Mouse (Mus musculus) ES-Bruce4 (cell line): ENCODE measurements around the gene Aadac. TPM values are rescaled to one million over a fixed set of nuclear protein-coding genes. Genes with fewer than 3 reads are reported as not detected.

ENCODE experiments used
- H3K27ac ChIP-seq: 2 replicates; pipeline ENCODE4 v1.5.1; 2012; ENCODE audit warnings: low read length, inconsistent platforms; ENCODE audit not compliant: insufficient read depth
- H3K27me3 ChIP-seq: 2 replicates; pipeline ENCODE4 v1.6.1; 2012; ENCODE audit warnings: mild to moderate bottlenecking, low read length, inconsistent platforms; ENCODE audit not compliant: control insufficient read depth, poor library complexity, insufficient read depth, severe bottlenecking
- H3K36me3 ChIP-seq: 2 replicates; pipeline ENCODE4 v1.6.1; 2012; ENCODE audit warnings: inconsistent platforms, mild to moderate bottlenecking, low read length, moderate library complexity; ENCODE audit not compliant: control insufficient read depth, poor library complexity, insufficient read depth, severe bottlenecking
- H3K4me1 ChIP-seq: one replicate; pipeline ENCODE4 v1.8.1; 2011; ENCODE audit warnings: low read length; ENCODE audit not compliant: control insufficient read depth, insufficient read depth
- H3K4me3 ChIP-seq: 2 replicates; pipeline ENCODE4 v1.5.1; 2011; ENCODE audit warnings: low read depth, mild to moderate bottlenecking, low read length
- H3K9ac ChIP-seq: 2 replicates; pipeline ENCODE4 v1.6.1; 2012; ENCODE audit warnings: low read depth, mild to moderate bottlenecking, inconsistent platforms; ENCODE audit not compliant: poor library complexity, severe bottlenecking
- H3K9me3 ChIP-seq: replicated peaks from 2 replicates; pipeline ENCODE4 v1.6.1; 2012; ENCODE audit warnings: mild to moderate bottlenecking, low read length, inconsistent platforms; ENCODE audit not compliant: control insufficient read depth, poor library complexity, insufficient read depth, severe bottlenecking
- CTCF ChIP-seq: IDR thresholded peaks from one replicate; pipeline ENCODE4 v1.8.1; 2011; ENCODE audit warnings: low read depth, low read length
- EP300 ChIP-seq: IDR thresholded peaks from 2 replicates; pipeline ENCODE4 v1.6.1; 2011; ENCODE audit warnings: low read depth, low read length; ENCODE audit not compliant: insufficient read depth
- POLR2A ChIP-seq: IDR thresholded peaks from one replicate; pipeline ENCODE4 v1.8.1; 2011; ENCODE audit warnings: low read length; ENCODE audit not compliant: insufficient read depth
- polyA plus RNA-seq: library from polyadenylated mRNA; stranded (reverse); fragments of >200 nt; gene quantifications from 2 replicates; pipeline ENCODE4 v1.2.4, GENCODE M21; 2011; ENCODE audit warnings: low read depth; ENCODE audit not compliant: missing spikeins, insufficient read depth, insufficient read length

Gene Aadac
- not detected in 2 replicates for polyA plus RNA-seq

DNA sequence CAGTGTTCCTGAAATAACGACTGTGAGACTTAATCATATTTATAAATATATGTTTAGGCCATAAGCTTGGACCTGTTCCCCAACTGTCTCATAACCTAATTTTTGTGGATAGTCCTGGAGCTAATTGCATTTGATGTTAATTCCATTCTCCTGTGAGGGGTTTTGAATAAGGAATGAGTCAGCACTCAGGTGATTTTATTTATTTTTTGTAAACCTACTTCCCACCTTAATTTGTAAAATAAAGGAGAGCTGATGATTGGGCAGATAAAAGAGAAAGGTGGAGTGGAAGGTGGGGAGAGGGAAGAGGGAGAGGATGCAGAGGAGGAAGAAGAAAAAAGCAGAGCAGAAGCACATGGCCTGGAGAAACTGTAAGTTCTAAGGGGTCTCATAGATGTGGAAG is at the start of gene Aadac:
TSS of gene Aadac (plus strand) at position 301 of the 400 bp plus-strand sequence.
- H3K27ac ChIP-seq: no peak within 1 kb of the TSS
- no peaks in the 10 kb centered on the region; the same call in 1 of the 2 replicates for H3K27me3 ChIP-seq
- H3K9me3 ChIP-seq: no peaks in the 10 kb centered on the region
- no peaks in the 10 kb centered on the region for H3K36me3 ChIP-seq
- H3K4me3 ChIP-seq: no peak within 1 kb of the TSS
- no peaks in the 10 kb centered on the region for H3K4me1 ChIP-seq
- no peak within 1 kb of the TSS for H3K9ac ChIP-seq
- no peak for TF ChIP-seq EP300
- no peak for TF ChIP-seq CTCF
- TF ChIP-seq POLR2A: no peak

DNA sequence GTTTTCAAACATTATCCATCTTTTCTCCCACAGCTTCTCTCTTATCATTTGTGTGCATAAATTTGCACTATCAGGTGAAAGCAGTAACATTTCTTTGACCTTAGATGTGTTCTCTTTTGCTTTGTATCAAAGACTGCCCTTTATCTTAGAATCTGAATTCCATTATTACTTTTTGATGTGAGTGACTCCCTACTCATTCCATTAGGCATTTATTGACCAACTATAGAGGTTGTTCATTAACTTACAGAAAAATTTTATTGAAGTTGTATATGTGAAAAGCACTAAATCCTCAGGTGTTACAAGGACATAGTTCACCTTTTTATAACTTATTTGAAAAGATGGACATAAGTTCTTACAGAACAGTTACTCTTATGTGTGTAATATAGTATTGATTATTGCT is 21.9 kb upstream of the Aadac start:
- TF ChIP-seq CTCF (no peak), EP300 (no peak), POLR2A (no peak)
- no peak overlapping the region for H3K4me3 ChIP-seq

DNA sequence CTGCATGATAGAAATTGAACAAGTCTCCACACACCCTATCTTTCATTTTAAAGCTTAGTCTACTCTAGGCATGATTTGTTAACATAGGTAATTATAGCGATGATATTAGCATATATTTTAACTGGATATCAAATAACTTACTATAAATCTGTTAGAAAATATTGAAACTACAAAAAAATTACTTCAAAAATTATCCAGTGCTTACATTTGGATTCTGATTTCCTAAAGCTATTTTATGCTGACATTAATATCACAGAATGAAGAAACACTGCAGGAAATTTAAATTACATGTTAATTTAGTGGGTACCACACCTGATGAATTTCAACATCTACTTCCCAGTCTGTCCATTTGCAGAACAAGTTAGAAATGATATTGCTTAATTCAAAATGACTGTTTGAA is 19.1 kb upstream of the Aadac start, which contains the start of gene Aadacl2:
TSS of gene Aadacl2 (plus strand) at position 301 of the 400 bp plus-strand sequence.
- no peak for TF ChIP-seq EP300
- no peak for TF ChIP-seq POLR2A
- TF ChIP-seq CTCF: no peak
- Histone ChIP-seq H3K4me3 (no peak within 1 kb of the TSS), H3K9ac (no peak within 1 kb of the TSS), H3K27me3 (no peaks in the 10 kb centered on the region), H3K36me3 (no peaks in the 10 kb centered on the region), H3K27ac (no peak within 1 kb of the TSS), H3K4me1 (no peaks in the 10 kb centered on the region), H3K9me3 (no peaks in the 10 kb centered on the region)

More for the DNA sequence above, 21.9 kb upstream of the Aadac start:
- Histone ChIP-seq H3K36me3 (no peaks in the 10 kb centered on the region), H3K27ac (no peak overlapping the region), H3K9ac (no peak overlapping the region), H3K4me1 (no peaks in the 10 kb centered on the region), H3K27me3 (no peaks in the 10 kb centered on the region), H3K9me3 (no peaks in the 10 kb centered on the region)

DNA sequence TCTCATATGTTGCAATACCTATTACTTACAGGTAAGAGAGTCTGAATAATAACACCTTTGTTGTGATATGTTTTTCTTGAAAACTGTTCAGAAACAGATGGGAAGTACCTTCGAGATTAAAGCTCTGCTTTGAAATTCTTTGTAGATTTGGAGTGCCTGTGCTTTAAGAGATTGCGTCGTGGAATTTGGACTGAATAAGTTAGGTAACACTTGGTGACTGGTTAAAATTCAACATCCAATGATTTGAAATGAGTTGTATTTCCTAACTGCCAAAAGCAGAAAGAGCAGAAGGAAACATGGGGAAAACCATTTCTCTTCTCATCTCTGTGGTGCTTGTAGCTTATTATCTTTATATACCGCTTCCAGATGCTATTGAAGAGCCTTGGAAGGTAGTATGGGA is 6.0 kb downstream of the Aadac start:
- no peak overlapping the region for H3K9ac ChIP-seq
- H3K27me3 ChIP-seq: no peaks in the 10 kb centered on the region
- TF ChIP-seq EP300 (no peak), CTCF (no peak), POLR2A (no peak)
- no peaks in the 10 kb centered on the region for H3K4me1 ChIP-seq
- no peak overlapping the region for H3K27ac ChIP-seq
- no peaks in the 10 kb centered on the region for H3K36me3 ChIP-seq
- no peak overlapping the region for H3K4me3 ChIP-seq
- H3K9me3 ChIP-seq: no peaks in the 10 kb centered on the region

DNA sequence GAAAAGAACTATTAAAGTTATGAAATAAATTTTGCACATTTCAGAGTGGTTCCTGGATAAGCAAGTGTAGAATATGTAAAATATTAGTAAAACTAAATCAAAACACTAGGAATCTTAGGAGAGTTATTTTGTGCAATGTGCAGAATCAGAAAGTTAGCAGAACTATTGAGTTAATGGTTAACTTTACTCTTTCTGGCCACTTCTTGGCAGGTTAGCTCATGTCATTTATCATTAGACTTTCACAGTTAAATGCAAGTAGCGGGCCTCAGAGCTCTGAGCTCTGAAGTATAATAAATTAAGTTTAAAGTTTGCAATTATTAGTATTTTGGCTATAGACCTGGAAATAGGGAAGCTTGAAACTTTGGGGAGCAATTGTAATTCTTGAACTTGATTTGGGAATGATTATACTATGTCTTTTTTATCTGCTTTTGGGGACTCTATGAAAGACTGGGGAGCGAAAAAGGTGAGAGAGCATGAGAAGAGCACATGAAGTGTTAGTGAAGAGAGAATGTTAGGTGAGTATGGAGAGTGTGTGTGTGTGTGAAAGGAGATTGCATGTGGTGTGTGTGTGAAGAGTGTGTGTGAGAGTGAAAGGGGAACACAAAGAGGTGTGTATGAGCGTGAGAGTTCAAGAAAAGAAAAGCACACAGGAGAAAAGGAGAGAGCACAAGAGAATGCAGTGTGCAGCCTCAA is 20.9 kb downstream of the Aadac start:
- no peak overlapping the region for H3K4me3 ChIP-seq
- no peaks in the 10 kb centered on the region for H3K36me3 ChIP-seq
- no peak overlapping the region for H3K9ac ChIP-seq
- no peaks in the 10 kb centered on the region for H3K4me1 ChIP-seq
- H3K27ac ChIP-seq: no peak overlapping the region
- no peaks in the 10 kb centered on the region for H3K9me3 ChIP-seq
- no peaks in the 10 kb centered on the region for H3K27me3 ChIP-seq
- TF ChIP-seq EP300 (no peak), POLR2A (no peak), CTCF (no peak)

DNA sequence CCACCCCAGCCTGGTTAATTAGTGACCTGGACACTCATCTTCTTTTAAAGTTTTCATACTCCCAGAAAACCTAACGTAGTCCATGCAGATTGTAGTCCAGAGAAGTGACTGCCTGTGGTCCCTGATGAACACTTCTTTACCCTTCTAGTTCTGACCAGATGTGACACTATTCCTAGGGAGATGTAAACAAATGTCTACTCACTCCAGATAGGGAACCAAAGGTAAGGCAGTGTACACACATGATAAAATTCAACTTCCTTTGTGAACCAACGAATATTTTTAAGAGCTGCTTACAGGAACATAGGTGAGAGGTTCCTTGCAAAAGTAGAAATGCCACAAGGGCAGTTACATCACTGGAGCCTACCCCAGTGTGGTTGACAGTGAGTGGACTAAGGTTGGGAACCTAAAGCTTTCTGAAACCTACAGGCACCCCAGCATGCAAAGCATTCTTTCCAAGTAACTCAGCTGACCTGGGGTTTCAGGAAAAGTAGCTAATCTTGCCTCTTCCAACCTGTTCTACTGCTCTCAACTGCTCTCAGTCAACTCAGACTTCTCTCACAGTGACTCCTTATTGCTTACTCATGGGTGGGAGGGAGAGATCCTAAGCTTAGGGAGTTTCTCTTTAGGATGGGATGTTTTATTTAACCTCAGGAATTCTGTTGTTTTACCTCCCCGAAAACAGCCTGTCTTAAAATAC is 27.9 kb downstream of the Aadac start:
- Histone ChIP-seq H3K9me3 (no peaks in the 10 kb centered on the region), H3K27ac (no peak overlapping the region), H3K4me1 (no peaks in the 10 kb centered on the region), H3K36me3 (no peaks in the 10 kb centered on the region), H3K9ac (no peak overlapping the region), H3K4me3 (no peak overlapping the region), H3K27me3 (no peaks in the 10 kb centered on the region)
- TF ChIP-seq POLR2A (no peak), EP300 (no peak), CTCF (no peak)
